Mouse (Mus musculus) liver, embryonic 15.5 days (tissue): ENCODE measurements around the gene Tor1a. TPM values are rescaled to one million over a fixed set of nuclear protein-coding genes. Genes with fewer than 3 reads are reported as not detected.
"Not testable (repeated sequence)": the region's sequence is repeated elsewhere in the genome, so short reads cannot be mapped to it uniquely, and the experiment has no call there.

Source experiments
- ATAC-seq: fragments of 200-750 bp; cut with Nextera tagmentation; 2 replicates; pipeline ENCODE4 v1.8.0; 2017; ENCODE audit warnings: moderate number of reproducible peaks, mild to moderate bottlenecking, moderate library complexity; ENCODE audit not compliant: insufficient read depth
- H3K27ac ChIP-seq: fragments of 300-500 bp; sonication (generic); replicated peaks from 2 replicates; pipeline ENCODE4 v1.5.1; 2015; ENCODE audit warnings: mild to moderate bottlenecking, inconsistent platforms
- H3K27me3 ChIP-seq: fragments of 300-500 bp; sonication (generic); 2 replicates; pipeline ENCODE4 v1.6.1; 2015; ENCODE audit warnings: mild to moderate bottlenecking, inconsistent platforms
- H3K36me3 ChIP-seq: fragments of 300-500 bp; sonication (generic); replicated peaks from 2 replicates; pipeline ENCODE4 v1.6.1; 2015; ENCODE audit warnings: moderate library complexity, mild to moderate bottlenecking, inconsistent platforms
- H3K4me1 ChIP-seq: fragments of 300-500 bp; sonication (generic); replicated peaks from 2 replicates; pipeline ENCODE4 v1.6.1; 2015; ENCODE audit warnings: inconsistent platforms
- H3K4me2 ChIP-seq: fragments of 300-500 bp; sonication (generic); 2 replicates; pipeline ENCODE4 v1.6.1; 2015; ENCODE audit warnings: moderate library complexity, mild to moderate bottlenecking, inconsistent platforms
- H3K4me3 ChIP-seq: fragments of 300-500 bp; sonication (generic); replicated peaks from 2 replicates; pipeline ENCODE4 v1.5.1; 2015; ENCODE audit warnings: mild to moderate bottlenecking, inconsistent platforms
- H3K9ac ChIP-seq: fragments of 300-500 bp; sonication (generic); 2 replicates; pipeline ENCODE4 v1.6.1; 2015; ENCODE audit warnings: moderate library complexity, mild to moderate bottlenecking, inconsistent platforms
- H3K9me3 ChIP-seq: fragments of 300-500 bp; sonication (generic); replicated peaks from 2 replicates; pipeline ENCODE4 v1.6.1; 2016; ENCODE audit warnings: inconsistent platforms
- WGBS: fragments of 180-500 bp; shearing (Covaris S2); methylation state at CpG from one replicate; pipeline ENCODE4 v1.1.7; 2015; ENCODE audit warnings: mixed read lengths; ENCODE audit not compliant: insufficient replicate concordance; 5-methylcytosine and 5-hydroxymethylcytosine counted together
- polyA plus RNA-seq: library from polyadenylated mRNA; unstranded; fragments of >200 nt; fragmentation: Nextera tagmentation; extraction: Ambion mirVana; gene quantifications from 2 replicates; pipeline ENCODE4 v1.2.1, GENCODE M21; 2015

The Tor1a gene
- polyA plus RNA-seq, 1 experiment from 2014 or later = 38.9 TPM

DNA sequence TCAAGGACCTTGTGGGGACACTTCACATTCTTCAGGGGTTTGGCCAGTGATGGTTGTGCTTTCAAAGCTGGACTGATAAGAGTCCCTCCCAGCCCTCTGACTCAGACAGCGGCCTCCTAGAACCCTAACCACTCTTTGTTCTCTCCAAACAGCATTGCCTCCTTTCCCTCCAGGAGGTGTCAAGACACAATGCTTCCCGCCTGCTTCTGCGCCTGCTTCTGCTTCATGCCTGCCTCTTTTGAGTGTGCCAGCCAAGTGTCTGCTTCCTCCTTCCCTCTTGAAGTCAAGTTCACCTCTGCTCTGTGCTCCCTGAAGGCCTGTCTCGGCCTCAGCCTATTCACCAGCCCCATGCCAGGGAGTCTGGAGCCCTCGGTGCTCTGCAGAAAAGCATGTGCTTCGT, 49.6 kb downstream of the Tor1a start:
- no peaks in the 10 kb centered on the region for H3K9me3 ChIP-seq
- 51% methylated on average over 6 of the region's 6 CpGs for WGBS
- H3K4me1 ChIP-seq = no peaks in the 10 kb centered on the region
- no peak for ATAC-seq
- no peaks in the 10 kb centered on the region for H3K36me3 ChIP-seq
- no peak overlapping the region for H3K4me3 ChIP-seq
- no peak overlapping the region for H3K9ac ChIP-seq
- H3K4me2 ChIP-seq = no peak overlapping the region
- no peak overlapping the region for H3K27ac ChIP-seq
- H3K27me3 ChIP-seq = no peaks in the 10 kb centered on the region

DNA sequence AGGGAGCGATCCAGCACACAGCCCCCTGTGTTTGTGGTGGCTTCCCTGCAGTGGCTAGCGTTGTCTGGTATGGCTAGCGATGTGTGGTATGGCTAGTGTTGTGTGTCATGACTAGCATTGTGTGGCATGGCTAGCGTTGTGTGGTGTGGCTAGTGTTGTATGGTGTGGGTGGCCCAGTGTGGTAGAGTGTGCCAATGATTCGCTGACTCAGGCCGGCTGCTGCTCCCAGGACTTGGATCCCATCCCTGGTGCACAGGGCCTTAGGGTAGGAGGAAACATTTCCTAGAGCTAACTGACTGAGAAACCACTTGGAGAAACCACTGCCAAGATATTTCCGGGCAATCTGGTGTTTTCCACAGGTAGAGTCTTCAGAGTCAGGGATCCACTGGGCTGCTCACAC, 50.1 kb downstream of the Tor1a start:
- Histone ChIP-seq H3K4me3 (no peak overlapping the region), H3K27me3 (no peaks in the 10 kb centered on the region), H3K4me2 (no peak overlapping the region), H3K36me3 (no peaks in the 10 kb centered on the region), H3K9me3 (no peaks in the 10 kb centered on the region), H3K27ac (no peak overlapping the region), H3K4me1 (no peaks in the 10 kb centered on the region), H3K9ac (no peak overlapping the region)
- no peak for ATAC-seq
- 72% methylated on average over 7 of the region's 7 CpGs for whole genome bisulfite sequencing

DNA sequence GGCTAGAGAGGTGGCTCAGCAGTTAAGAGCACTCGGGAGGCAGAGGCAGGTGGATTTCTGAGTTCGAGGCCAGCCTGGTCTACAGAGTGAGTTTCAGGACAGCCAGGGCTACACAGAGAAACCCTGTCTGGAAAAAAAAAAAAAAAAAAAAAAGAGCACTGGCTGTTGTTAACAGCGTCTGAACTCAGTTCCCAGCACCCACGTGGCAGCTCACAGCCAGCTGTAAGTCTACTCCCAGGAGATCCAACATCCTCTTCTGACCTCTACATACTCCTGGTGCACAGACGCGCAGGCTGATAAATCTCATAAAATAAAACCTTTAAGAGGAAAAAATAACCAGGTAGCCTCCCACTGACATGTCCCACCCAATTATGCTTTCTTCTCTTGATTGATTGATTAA, 51.8 kb downstream of the Tor1a start:
- not testable (repeated sequence) for ATAC-seq
- 68% methylated on average over 6 of the region's 6 CpGs for WGBS

DNA sequence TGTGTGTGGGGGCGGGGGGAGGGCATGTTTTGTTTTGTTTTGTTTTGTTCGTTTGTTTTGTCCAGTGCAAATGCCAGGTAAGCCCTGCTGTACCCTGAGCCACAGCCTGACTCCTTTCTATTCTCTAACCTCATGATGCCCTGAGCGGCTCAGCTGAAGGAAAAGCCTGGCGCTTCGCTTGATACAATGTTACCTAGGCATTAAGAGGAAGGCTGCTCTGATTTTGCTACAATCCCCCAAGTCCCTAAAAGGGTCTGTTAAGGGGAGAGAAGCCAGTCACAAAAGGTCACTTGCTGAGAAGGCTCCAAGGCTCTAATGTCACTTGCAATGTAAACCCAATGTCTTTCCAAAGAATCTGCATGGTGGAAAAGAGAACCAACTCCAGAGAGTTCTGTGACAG, 52.4 kb downstream of the Tor1a start:
- no peaks in the 10 kb centered on the region for H3K27me3 ChIP-seq
- WGBS = 62% methylated on average over 5 of the region's 5 CpGs
- H3K4me2 ChIP-seq = no peak overlapping the region
- H3K4me3 ChIP-seq = no peak overlapping the region
- no peak for ATAC-seq
- H3K9ac ChIP-seq = no peak overlapping the region
- H3K4me1 ChIP-seq = no peaks in the 10 kb centered on the region
- no peak overlapping the region for H3K27ac ChIP-seq
- no peaks in the 10 kb centered on the region for H3K36me3 ChIP-seq
- no peaks in the 10 kb centered on the region for H3K9me3 ChIP-seq

More for the DNA sequence above, 51.8 kb downstream of the Tor1a start:
- H3K4me3 ChIP-seq, H3K4me1 ChIP-seq, H3K4me2 ChIP-seq, H3K9me3 ChIP-seq, H3K9ac ChIP-seq, H3K27ac ChIP-seq, H3K36me3 ChIP-seq, H3K27me3 ChIP-seq: not testable (repeated sequence)

DNA sequence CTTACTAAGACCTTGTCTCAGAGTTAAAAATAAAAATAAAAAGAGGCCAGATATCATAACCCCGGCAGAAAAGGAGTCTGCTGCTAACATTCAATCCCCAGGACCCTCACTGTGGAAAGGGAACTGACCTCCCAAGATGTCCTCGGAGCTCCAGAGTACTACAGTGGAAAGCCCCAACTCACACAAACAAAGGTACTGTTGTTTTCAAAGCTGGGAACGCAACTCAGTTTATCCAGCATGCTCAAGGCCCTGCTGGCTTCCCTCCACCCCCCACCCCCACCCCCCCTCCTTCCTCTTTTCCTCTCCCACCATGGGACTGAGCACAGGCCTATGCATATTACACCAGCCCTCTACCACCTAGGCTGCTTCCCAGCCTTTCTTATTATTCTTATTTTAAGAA, 52.9 kb downstream of the Tor1a start:
- Histone ChIP-seq H3K27me3 (no peaks in the 10 kb centered on the region), H3K9ac (no peak overlapping the region), H3K36me3 (no peaks in the 10 kb centered on the region), H3K9me3 (no peaks in the 10 kb centered on the region), H3K27ac (no peak overlapping the region), H3K4me2 (no peak overlapping the region), H3K4me1 (no peaks in the 10 kb centered on the region), H3K4me3 (no peak overlapping the region)
- ATAC-seq = no peak
- 51% methylated on average over 3 of the region's 3 CpGs for WGBS

DNA sequence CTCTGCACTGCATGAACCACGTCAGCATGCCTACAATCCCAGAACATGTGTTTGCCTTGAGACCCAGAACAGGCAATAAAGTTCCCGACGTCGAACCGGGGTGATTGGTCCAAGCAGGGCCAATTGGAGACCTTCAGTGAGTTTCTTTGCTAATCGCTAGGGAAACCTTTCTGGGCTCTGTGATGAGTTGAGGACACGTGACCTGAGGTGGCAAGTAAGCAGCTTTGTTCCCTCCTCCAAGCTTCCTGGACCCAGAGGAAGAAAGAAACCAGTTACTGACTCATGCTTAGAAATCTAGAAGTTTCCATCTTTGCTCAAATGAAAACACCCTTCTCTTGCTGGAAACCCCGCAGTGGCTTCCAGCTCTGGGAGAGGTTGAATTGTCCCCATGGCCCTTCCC, 54.7 kb downstream of the Tor1a start:
- WGBS = 60% methylated on average over 8 of the region's 8 CpGs
- H3K4me1 ChIP-seq = no peaks in the 10 kb centered on the region
- no peaks in the 10 kb centered on the region for H3K9me3 ChIP-seq
- no peak overlapping the region for H3K4me2 ChIP-seq
- ATAC-seq = no peak
- H3K4me3 ChIP-seq = no peak overlapping the region
- H3K36me3 ChIP-seq = no peaks in the 10 kb centered on the region
- H3K27ac ChIP-seq = no peak overlapping the region
- H3K9ac ChIP-seq = no peak overlapping the region
- no peaks in the 10 kb centered on the region for H3K27me3 ChIP-seq

DNA sequence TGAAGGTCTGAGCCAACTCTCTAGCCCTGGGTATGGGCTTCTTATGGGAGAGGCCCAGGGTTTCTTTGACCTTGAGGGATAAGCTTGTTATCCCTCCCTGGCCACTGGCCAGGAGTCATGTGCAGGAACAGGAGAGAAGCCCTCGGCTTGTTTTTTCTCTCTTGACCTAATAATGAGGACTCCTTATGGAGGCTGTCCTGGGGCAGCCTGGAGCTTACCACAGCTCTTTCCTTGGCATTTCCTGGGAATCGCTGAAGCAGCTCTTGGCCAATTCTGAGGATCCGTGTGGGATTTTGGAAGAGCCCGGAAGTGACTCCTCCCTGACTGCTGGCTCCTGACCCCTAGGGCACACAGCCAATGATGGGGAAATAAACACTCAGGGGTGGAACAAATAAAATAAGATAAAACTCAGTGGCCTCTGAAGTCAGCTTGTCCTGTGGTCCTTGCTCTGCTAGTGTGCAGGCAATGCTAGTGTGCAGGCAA, 55.4 kb downstream of the Tor1a start:
- Histone ChIP-seq H3K4me2 (no peak overlapping the region), H3K4me3 (no peak overlapping the region), H3K4me1 (no peaks in the 10 kb centered on the region), H3K9me3 (no peaks in the 10 kb centered on the region), H3K9ac (no peak overlapping the region), H3K27ac (no peak overlapping the region), H3K27me3 (no peaks in the 10 kb centered on the region), H3K36me3 (no peaks in the 10 kb centered on the region)
- 43% methylated on average over 4 of the region's 4 CpGs for WGBS
- ATAC-seq = no peak

Other genes with a start within 250 kb of the Tor1a start
- gene 1700001O22Rik, start 164.3 kb downstream of the Tor1a start, polyA plus RNA-seq = not detected in 2 replicates
- gene Ntmt1, start 160.1 kb downstream of the Tor1a start, polyA plus RNA-seq = 26.0 and 27.5 TPM in 2 replicates
- gene Asb6, start 137.6 kb downstream of the Tor1a start, polyA plus RNA-seq = 30.0 and 35.0 TPM in 2 replicates
- gene Prrx2, start 133.0 kb downstream of the Tor1a start, polyA plus RNA-seq = 0.23 TPM in 1 of 2 replicates, not detected in the other
- 0.29 and 0.33 TPM in 2 replicates for gene Ptges, start 38.1 kb downstream of the Tor1a start, polyA plus RNA-seq
- 14.6 and 16.1 TPM in 2 replicates for gene Tor1b, start 15.0 kb downstream of the Tor1a start, polyA plus RNA-seq
- gene BC005624, start 14.3 kb upstream of the Tor1a start, polyA plus RNA-seq = 23.1 and 24.6 TPM in 2 replicates
- 4.3 and 4.8 TPM in 2 replicates for gene Usp20, start 14.3 kb upstream of the Tor1a start, polyA plus RNA-seq
- gene Fnbp1, start 174.1 kb upstream of the Tor1a start, polyA plus RNA-seq = 5.1 and 6.1 TPM in 2 replicates
- 10.4 and 11.5 TPM in 2 replicates for gene Gpr107, start 184.4 kb upstream of the Tor1a start, polyA plus RNA-seq